Mouse (Mus musculus) layer of hippocampus, adult 9-10 months (tissue): Measurements from ENCODE around the gene Gm20696.
A peak's percentile ranks its signal among the peaks of the same experiment; 100 is the strongest.

ENCODE experiments used
- DNase-seq: peaks from one replicate; pipeline ENCODE4 v3.0.0; 2022; ENCODE audit warnings: low spot score

Gene Gm20696

DNA sequence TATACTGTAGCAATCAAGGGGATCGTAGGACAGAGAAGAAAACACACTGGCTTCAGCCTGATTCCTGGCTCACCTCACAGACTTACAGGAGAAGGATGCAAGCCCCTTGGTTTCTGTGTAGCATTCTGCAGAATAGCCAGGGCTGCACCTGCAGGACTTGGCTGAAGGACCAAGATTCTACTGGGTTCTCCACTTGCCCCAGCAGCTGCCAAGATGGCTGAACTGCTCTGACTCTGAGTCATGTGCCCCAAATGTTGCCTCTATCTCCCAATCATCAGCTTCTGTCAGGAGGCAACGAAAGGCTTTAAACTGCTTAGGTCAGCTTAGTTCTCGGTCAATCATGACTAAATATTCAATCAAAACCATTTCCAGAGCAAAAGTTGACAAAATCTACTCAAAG, 42.1 kb downstream of the Gm20696 start:
- no peak for DNase-seq

DNA sequence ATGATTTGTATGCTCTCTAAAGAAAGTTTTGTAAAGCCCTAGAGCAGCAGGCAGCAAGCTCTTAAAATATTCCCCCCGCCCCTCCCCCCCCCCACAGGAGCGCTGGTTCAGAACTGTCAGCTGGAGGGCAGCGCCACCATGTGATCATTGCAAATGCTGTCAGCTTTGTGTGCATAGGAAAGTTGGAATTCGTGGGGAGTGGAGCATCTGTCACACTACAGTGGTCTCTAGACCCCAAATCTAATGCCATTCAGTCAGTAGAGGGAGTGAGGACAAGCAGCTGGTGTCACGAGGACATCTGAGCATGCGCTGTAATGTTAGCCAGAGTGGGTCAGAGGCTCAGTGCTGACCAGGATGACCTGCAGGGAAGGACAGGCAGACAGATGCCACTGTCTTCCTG, 43.0 kb downstream of the Gm20696 start:
- no peak for DNase-seq

DNA sequence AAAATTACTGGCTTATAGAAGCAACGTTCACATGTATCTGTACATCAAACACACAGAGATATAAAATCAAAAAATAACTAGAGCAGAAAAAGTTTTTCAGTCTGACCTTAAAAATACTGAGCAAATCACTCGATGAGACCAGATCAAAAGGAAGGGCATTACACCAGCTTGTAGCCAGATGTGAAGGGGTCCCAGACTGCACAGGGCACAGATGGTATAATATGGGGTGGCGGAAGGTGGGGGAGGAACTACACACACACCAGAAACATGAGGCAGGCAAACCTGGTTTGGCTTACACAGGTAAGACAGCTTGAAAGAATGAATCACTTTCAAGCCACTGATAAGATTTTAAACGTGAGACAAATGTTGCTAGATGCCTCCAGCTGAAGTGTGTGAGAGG, 45.4 kb downstream of the Gm20696 start:
- no peak for DNase-seq

DNA sequence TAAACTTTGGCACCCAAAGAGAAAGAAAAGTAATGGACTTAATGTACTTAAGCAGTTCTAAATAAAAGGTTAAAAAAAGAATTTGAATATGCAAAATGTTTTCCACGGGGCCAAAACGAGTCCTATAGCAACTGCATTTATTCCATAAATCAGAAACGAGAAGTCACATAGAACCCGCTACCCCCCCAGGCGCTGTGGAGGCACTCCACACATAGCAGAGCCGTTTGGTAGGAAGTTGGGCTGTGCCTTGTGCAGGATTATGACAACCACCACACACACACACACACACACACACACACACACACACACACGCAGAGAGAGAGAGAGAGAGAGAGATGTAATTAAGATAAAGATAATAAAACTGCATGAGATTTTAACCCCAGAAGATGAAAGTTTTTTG, 46.1 kb downstream of the Gm20696 start:
- DNase-seq, result no peak

DNA sequence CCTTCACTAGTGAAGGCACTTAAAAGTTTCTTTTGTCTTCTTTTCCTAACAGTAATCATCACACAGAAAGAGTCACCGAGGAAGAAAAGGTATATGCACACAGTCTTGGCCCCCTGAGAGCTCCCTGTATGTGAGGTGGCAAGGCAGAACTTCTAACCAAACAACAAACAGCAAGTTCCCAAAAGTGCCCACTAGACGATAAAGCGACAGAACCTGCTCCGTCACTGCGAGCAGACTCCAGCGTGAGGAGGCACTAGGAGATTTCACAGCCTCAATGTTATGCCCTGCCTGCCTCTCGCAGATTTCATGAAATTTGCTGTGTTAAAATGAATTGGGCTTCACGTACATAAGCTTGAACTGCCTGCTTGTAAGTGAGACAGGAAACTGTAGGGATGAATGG, 46.6 kb downstream of the Gm20696 start:
- DNase-seq, result no peak

DNA sequence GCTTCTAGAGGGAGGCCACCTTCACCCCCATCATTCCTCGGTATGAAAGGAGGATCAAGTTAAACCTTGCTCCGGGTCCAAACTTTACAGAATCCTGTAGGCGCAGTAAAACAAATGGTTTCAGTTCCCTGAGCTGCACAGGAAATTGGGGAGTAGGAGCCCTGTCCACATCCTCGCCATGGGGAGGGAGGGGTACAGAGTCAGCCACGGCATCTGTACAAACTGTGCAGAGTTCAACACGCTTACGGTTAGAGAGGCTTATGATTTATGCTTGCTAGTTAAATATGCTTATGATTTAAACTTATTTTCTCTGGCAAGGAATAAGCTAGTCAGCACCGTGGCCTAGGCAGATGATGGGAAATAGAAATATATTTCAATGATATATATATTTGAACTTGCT, 47.1 kb downstream of the Gm20696 start:
- no peak for DNase-seq

DNA sequence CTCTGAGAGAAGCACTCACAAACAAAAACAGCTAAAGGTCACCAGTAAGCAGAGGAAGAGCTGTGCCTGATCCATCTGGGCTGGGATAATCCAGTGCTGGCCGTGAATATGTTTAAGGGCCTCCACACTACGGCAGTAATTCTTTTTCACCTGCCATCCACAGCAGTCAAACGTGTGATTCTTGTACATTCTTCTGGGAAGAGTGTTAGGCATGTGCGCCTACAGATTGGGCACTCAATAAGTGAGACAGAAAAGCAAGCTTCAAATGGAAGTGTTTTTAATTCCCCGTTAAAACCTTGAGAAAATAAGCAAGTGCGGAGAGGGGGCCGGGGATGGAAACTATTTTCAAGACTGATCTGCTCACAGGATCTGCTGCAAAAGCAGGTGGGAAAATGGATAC, 48.7 kb downstream of the Gm20696 start:
- DNase-seq, result no peak

DNA sequence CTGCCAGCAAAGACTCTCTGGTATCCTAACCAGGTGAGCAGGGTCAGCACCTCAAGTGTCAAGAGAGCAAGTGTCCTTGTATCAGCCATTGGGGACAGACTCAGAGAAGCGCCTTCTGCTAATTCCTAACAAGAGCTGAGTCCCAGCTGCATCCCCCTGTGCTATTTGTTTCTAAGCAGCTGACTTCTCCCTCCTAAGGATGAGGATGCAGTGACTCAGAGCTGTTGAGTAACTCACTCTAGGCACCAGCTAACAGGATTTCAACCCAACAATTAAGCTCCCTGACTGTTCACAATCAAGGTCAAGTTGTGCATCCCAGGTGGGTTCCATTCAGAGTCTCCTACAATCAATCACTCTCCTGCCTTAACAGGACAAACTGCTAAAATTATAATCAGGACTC, 49.2 kb downstream of the Gm20696 start:
- DNase-seq, result no peak

DNA sequence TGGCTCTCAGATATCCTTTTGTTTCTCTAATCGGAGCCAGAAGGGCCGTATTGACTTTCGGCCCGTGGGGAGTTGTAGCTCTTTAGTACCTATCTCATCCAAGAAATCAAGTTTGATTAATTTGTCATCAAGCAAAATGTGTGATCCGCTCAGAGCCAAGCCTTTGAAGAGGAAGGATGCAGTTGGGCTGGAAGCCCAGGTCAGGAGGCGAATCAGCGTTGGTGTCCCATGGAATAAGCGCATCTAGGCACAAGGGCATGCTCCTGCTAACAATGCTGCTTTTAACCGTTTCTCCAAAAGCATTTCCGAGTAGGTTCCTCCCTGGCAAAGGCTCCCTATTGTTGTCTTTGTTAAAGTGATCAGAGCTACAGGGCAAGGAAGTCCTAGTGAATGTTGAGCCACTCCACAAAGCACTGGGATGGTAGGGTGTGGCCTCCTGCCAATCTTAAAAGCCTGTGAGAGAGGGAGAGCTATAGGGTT, 51.3 kb downstream of the Gm20696 start:
- no peak for DNase-seq

DNA sequence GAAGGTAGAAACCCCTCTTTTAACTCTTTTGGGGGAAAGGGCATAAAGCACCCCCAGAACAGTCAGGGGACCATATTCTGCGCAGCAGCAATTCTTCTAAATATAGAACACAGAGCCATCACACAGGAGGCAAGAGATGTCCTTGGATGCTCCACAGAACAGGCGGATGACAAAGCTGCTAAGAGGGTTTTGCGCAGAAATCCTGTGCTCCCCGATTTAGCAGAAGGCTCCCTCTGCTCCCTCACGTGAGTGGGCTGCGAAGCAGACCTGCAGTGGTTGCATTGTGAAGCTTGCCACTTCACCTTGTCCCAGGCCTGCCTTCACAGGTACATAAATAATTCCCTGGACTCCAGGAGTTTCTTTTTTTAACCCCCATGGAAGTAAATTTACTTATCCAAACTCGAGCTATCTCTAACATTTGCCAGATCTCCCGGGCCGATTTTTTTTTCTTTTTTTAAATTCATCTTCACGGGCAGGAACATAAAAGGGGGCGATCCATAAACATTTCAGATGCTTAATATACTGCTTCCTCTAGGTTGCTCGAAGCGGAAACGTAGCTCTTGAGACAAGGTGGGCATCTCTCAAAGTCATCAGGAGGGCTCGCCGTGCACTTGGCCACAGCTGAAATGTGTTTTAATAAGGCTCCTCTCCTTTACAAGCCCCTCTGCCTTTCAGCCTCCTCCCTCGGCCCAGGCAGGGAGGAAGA, 51.9 kb downstream of the Gm20696 start:
- DNase-seq, result no peak

DNA sequence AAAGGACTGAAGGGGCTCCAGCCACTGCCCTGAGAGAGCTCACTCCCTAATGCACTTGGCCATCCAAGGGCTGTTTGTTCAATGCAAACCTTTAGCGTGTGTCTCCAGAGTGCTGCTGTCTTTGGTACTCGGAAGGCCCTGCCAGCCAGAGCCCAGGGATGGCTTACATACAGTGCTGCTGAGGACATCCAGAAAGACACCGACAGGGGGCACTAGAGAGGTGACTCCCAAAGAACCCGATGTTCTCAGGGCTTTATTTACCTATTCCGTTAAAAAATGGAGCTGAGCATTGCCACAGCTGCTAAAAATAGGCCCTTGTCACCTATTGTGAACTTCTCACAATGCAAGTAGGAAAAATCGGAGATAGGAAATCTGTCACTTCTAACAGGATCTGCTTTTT, 54.7 kb downstream of the Gm20696 start:
- no peak for DNase-seq

DNA sequence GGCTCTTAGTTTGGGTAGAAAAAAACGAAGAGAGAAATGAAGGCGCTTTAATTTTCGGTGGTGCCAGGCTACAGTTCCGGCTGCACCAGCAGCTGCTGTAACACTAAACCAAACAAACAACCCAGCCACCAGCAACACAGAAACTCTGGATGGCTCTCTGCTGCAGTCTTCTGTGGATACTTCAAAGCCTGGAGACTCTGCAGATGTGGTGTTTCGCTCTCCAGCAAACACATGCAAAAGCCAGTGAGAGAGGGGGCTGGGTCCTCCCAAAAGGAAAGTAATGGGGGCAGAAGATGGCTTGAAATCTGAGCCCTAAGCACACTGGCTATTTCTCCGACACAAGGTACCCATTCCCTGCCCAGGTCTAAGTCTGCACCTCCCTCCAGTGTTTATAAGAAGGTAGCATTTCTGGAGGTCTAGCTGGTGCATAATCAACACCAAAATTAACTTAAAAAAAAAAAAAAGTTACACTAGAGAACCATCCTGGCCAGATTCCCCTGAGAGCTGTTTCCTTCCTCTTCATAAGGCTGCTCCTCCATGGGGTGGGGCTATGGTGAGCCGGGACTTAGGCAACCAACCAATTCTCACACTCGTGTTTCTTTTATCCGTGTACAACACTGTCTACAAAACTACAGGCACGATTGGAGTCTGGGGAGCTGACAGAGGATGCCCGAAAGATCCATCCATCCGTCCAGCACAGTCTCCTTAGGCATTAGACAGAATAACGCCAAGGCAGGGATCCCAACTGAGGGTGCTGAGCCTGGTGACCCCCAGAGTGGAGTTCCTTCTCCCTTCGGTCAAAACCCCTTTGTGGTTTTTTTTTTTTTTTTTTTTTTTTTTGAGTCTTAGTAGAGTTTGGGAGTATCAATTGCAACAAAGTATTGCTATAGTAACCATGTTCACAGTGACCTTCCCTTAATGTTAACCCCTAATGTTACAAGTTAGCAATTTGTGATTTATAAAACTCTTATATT, 55.9 kb downstream of the Gm20696 start:
- DNase-seq, result no peak

DNA sequence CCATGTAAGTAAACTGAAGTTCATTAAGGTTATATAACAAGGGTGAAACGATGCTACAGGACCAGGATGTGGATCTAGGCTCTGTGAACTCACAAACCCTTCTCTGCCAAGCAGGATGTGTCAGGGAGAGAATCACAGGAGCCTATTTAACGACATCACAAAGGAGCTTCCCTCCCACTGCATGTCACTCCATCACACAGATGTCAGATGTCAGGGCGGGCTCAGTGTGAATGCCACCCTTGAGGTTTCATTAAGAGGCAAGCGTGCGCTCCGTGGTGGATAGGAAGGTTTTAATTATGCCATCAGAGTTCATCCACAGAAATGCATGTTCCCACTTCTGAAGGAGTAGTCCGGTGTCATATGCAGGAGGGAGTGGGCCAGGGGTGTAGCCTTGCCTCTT, 60.5 kb downstream of the Gm20696 start:
- DNase-seq, result no peak

DNA sequence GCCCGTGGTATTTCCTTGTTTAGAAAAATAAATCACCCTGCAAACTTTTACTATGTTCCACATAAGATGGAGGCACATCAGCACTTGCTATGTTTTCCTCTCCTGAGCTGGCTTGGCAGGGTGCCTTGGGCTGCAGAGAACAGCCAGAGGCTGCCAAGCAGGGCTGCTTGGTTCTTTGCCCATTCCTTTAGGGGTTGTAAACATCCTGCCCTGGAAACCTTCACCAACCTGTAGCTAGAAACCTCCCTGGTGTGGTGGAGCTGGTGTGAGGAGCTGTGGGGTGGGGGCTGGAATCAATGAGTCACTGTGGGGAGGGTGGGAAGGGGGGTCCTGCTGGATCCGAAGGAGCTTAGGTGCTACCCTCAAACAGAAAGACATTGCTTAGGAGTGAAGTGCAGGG, 61.8 kb downstream of the Gm20696 start:
- no peak for DNase-seq

DNA sequence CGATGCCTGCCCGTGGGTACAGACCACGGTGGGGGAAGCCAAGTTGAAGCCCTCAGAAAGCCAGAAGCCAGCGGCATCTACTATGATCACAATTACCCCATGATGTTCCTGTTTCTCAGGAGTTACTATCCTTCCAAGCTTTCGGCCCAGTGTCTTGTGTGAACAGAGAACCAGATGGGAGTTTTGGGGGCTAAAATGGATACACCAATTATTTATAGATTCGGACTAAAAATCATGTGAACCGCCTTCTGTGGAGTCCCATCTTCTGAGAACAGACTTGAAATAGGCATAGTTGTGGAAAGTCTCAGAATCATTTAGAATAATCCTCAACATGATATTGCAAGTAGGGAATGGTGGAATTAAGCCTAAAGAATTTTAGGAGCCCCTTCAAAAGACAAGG, 64.2 kb downstream of the Gm20696 start:
- DNase-seq, result no peak

DNA sequence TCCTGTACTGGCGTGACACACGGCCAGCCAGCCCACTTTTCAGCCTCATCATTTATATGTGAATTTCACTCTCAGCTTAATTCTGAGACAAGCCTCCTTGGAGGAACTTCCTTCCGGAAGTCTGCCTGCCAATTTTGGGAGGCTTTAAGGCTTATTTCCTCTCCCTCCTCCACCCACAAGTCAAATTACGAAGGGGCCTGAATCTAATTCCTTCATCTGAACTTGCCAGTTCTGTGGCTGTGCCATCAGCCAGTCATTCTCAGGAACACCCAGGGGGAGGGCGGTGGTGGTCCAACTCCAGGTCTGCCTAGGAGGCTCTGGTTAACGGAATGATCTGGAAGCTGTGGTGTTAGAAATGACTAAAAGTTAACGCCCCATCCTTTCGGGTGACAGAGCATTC, 65.7 kb downstream of the Gm20696 start:
- DNase-seq, result no peak

DNA sequence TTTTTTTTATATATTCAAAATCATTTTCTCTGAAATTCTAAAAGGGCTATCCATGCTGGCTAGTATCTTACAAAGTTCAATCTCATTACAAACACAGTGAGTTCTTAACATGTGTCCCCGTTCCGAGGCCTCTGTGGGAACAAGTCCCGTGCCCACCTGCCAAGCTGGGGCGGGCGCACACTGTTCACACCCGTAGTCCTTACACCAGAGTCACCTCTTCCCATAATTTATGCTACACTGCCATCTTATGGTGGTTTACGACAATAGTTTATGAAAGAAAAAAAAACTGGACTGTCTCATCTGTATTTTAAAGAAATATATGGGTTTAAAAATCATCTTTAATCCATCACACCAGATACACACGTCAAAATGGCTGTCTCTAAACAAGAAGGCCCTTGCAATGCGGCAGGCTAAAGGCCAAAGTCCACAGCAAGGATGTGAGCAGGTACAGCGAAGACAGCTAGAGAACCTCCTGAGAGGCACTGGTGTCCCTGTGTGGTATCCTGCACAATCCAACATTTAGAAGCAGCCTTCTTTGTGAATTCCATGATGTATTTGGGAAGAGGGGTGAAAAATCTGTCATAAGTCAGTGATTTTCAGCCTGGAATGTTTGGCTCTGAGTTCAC, 66.3 kb downstream of the Gm20696 start:
- peak; percentile 47 for DNase-seq

DNA sequence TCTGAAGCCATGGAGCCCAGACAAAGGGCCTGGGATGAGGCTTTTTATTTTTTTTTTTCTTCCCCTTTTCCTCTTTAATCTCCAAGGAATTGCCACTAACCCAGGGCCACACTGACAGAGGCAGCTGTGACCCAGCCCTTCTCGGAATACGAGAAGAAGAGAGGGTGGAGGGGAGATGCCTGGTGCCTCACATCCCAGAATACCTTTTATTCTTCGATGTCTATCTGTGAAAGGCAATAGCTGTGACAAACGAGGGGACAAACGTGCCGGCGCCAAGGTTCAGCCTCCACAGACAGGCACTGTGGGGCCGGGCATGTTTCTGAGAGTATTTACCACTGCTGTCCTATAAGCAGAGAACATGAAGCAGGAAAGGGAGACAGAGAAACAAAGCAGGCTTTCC, 66.9 kb downstream of the Gm20696 start:
- DNase-seq, result no peak

DNA sequence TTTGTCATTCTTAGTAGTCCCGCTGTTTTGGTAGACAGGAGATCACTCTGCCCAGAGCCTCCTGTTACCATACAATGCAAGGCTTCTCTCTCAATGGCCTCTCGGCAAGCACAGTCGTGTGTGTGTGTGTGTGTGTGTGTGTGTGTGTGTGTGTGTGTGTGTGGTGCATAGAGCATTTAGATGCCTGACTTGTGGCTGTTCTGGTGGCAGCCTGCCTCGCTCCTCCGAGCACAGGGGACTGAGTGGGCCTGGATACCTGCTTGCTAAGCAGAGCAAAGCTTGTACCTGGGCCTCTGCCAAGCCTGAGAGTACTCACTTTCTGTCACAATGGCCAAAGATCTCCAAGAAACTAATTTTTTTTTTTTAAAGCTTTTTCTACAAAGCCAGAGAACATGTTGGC, 67.4 kb downstream of the Gm20696 start:
- DNase-seq, result no peak

DNA sequence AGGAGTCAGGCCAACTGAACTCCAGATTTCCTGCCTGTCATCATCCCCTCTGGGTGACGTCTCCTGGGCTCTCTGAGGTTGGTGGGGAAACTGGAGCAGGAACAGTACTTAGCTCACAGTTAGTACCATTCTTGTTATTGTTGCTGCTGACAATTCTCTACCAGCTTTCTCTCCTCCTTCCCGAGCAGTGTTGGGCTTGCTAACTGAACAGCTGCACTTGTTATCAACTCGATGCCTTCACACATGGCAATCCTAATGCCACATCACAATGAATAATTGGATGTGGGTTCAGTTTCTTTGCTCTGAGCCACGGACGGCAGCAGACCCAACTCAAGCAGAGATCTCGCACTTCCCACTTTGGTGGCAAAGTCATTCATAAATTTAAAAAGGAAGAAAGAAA, 89.6 kb downstream of the Gm20696 start:
- no peak for DNase-seq

DNA sequence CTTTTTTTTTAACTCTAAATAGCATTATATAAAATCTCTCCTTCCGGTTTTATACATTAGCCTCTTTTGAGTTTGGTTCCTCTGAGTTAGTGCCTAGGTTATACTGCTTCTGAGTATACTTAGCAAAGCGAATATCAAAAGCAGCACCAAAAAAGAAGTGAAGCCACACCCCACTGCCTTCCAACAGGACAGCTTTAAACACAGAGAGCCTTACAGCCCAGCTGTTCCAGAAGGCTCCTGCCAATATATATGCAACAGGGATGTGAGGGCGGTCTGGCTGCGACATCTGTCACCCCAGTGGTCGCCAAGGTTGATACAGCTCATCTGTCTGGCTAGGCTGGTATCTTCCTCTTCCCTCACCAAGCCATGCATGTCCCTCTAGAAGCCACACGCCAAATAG, 91.0 kb downstream of the Gm20696 start:
- no peak for DNase-seq

DNA sequence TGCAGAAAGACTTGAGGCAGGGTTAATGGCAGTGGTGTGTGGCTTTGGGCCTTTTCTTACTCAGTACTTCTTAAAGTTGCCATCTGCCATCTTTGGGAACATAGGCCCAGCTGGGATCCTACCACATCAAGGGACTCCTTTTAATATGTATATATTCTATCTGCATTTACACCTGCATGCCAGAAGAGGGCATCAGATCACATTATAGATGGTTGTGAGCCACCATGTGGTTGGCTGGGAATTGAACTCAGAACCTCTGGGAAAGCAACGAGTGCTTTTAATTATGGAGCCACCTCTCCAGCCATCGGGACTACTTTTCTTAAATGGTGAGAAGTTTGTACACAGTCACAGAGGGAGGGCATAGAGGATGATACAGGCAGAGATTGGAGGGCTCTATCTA, 93.3 kb downstream of the Gm20696 start:
- DNase-seq, result no peak

DNA sequence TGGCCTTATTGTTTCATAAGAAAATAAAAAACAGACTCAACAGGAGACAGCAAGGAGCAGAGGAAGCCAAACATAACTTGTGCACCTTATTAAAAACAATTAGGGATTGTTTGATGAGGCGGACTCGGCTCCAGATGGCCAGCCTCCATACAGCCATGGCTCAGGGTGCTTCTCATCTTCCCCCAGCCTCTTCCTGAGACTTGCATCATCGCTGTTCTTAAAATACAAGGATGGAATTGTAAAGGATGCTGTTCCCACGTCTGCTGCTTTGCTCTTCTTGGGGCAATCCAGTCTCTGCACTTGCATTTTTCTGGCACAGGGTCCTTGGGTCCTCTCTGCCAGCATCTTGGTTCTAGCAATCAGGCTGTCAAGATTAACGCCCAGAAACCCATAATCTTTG, 94.5 kb downstream of the Gm20696 start:
- DNase-seq, result no peak
